Mouse (Mus musculus) myocyte (in vitro differentiated cells): ENCODE results near the gene Chn2. TPM values are rescaled to one million over a fixed set of nuclear protein-coding genes. Genes with fewer than 3 reads are reported as not detected.

Experiments
- H3K27me3 ChIP-seq: one replicate; pipeline ENCODE4 v1.6.1; 2011; ENCODE audit not compliant: control insufficient read depth, insufficient read depth, insufficient read length
- H3K36me3 ChIP-seq: one replicate; pipeline ENCODE4 v1.6.1; 2011; ENCODE audit not compliant: control insufficient read depth, insufficient read depth
- H3K4me2 ChIP-seq: one replicate; pipeline ENCODE4 v1.6.1; 2011; ENCODE audit warnings: low read depth, control low read depth
- H3K4me3 ChIP-seq: one replicate; pipeline ENCODE4 v1.5.1; 2011; ENCODE audit warnings: mild to moderate bottlenecking, control low read depth, moderate library complexity
- H3K79me2 ChIP-seq: one replicate; pipeline ENCODE4 v1.6.1; 2011; ENCODE audit not compliant: control insufficient read depth, insufficient read depth
- H3ac ChIP-seq: one replicate; pipeline ENCODE4 v1.6.1; 2011; ENCODE audit not compliant: control insufficient read depth, insufficient read length
- CEBPB ChIP-seq: IDR thresholded peaks from 2 replicates; pipeline ENCODE4 v1.6.1; 2011; ENCODE audit warnings: mild to moderate bottlenecking, moderate library complexity; ENCODE audit not compliant: poor library complexity, insufficient read depth, severe bottlenecking
- E2F4 ChIP-seq: IDR thresholded peaks from one replicate; pipeline ENCODE4 v1.6.1; 2011; ENCODE audit warnings: mild to moderate bottlenecking, control low read depth, moderate library complexity; ENCODE audit not compliant: insufficient read depth
- MAX ChIP-seq: IDR thresholded peaks from one replicate; pipeline ENCODE4 v1.6.1; 2011; ENCODE audit warnings: low read depth, mild to moderate bottlenecking, control low read depth
- MYOD1 ChIP-seq, 3 experiments: IDR thresholded peaks; one replicate each; pipeline ENCODE4 v1.6.1; 2011; ENCODE audit warnings: control low read depth in 2 of 3, low read depth in 2 of 3, mild to moderate bottlenecking in 2 of 3, moderate library complexity in 1 of 3; ENCODE audit not compliant: insufficient read length in 2 of 3, control insufficient read depth in 1 of 3
- MYOG ChIP-seq, 3 experiments: IDR thresholded peaks; one replicate each; pipeline ENCODE4 v1.6.1; 2011; ENCODE audit warnings: control low read depth in 2 of 3, low read depth in 2 of 3, mild to moderate bottlenecking in 2 of 3; ENCODE audit not compliant: insufficient read length in 2 of 3, control insufficient read depth in 1 of 3, insufficient read depth in 1 of 3
- POLR2A ChIP-seq: IDR thresholded peaks from one replicate; pipeline ENCODE4 v1.6.1; 2011; ENCODE audit warnings: low read depth, mild to moderate bottlenecking, control low read depth, moderate library complexity; ENCODE audit not compliant: insufficient read length
- POLR2AphosphoS2 ChIP-seq: IDR thresholded peaks from one replicate; pipeline ENCODE4 v1.6.1; 2011; ENCODE audit warnings: low read depth, control low read depth; ENCODE audit not compliant: insufficient read length
- REST ChIP-seq: IDR thresholded peaks from one replicate; pipeline ENCODE4 v1.6.1; 2011; ENCODE audit warnings: mild to moderate bottlenecking, control low read depth, moderate library complexity; ENCODE audit not compliant: insufficient read depth, insufficient read length
- SRF ChIP-seq: IDR thresholded peaks from one replicate; pipeline ENCODE4 v1.6.1; 2011; ENCODE audit warnings: low read depth; ENCODE audit not compliant: control insufficient read depth, insufficient read length
- TCF12 ChIP-seq: IDR thresholded peaks from one replicate; pipeline ENCODE4 v1.6.1; 2011; ENCODE audit warnings: mild to moderate bottlenecking, control low read depth; ENCODE audit not compliant: poor library complexity, insufficient read depth, severe bottlenecking
- TCF3 ChIP-seq: IDR thresholded peaks from one replicate; pipeline ENCODE4 v1.6.1; 2011; ENCODE audit warnings: low read depth, control low read depth; ENCODE audit not compliant: insufficient read length
- USF1 ChIP-seq: IDR thresholded peaks from one replicate; pipeline ENCODE4 v1.6.1; 2011; ENCODE audit warnings: low read depth, mild to moderate bottlenecking, control low read depth, moderate library complexity
- polyA plus RNA-seq: library from polyadenylated mRNA; unstranded; fragments of >200 nt; fragmentation: generic; extraction: Trizol; gene quantifications from one replicate; pipeline ENCODE4 v1.2.1, GENCODE M21; 2012; ENCODE audit warnings: missing spikeins

Chn2 gene
- polyA plus RNA-seq, 1 experiment = 6.5 TPM

DNA sequence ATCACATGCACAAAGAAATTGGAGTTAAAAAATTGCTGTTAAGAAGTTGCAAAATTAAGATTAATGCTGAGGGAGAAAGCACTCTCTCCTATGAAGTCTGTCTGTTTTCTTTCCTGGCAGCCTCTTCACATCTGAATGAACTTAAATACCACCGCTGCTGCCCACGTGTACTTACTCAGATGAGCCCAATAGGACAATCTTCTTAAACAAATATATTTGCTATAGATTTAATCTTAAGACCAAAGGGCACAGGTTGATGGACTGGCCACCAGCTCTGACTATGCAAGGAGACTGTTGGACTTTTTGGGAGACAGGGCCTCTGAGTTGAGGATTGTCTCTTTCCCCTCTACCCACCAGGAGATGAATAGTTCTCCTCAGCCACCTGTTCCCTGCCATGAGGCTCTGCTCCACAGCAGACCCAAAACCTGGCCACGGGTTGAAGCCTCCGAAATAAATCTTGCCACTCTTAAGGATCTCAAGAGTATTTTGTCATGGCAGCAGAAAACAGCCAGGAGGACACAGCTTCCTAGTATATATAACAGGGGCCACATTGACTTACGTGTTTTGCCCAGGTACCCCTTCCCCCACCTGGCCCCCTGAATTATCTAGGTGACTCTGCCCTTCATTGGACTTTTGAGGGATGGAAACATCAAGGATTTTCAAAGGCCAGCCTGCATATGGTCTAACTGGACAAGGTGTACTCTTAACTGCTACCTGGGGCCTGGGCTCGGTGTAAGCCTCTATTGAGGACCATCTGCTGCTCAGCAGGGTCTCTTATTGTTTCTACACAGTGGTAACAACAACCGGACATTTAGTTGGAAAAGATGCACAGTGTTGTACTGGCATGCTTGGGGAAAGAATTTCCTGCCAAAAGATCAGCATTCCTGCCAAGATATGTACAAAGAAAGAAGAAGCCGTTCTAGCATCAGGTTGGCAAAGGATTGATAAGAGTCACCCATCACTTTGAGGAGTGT, 6.7 kb downstream of the Chn2 start:
- H3K36me3 ChIP-seq = no peaks in the 10 kb centered on the region
- TF ChIP-seq USF1 (no peak), TCF3 (no peak), POLR2AphosphoS2 (no peak), E2F4 (no peak), MYOD1 (IDR thresholded peaks at IDR 0.05; ENCODE audit: control insufficient read depth in 1 of 3, insufficient read length in 2 of 3, low read depth in 2 of 3) (no peak), MAX (no peak)
- H3K79me2 ChIP-seq = no peaks in the 10 kb centered on the region
- H3K27me3 ChIP-seq = no peaks in the 10 kb centered on the region
- H3K4me2 ChIP-seq = no peak overlapping the region
- no peak overlapping the region for H3ac ChIP-seq
- H3K4me3 ChIP-seq = no peak overlapping the region

DNA sequence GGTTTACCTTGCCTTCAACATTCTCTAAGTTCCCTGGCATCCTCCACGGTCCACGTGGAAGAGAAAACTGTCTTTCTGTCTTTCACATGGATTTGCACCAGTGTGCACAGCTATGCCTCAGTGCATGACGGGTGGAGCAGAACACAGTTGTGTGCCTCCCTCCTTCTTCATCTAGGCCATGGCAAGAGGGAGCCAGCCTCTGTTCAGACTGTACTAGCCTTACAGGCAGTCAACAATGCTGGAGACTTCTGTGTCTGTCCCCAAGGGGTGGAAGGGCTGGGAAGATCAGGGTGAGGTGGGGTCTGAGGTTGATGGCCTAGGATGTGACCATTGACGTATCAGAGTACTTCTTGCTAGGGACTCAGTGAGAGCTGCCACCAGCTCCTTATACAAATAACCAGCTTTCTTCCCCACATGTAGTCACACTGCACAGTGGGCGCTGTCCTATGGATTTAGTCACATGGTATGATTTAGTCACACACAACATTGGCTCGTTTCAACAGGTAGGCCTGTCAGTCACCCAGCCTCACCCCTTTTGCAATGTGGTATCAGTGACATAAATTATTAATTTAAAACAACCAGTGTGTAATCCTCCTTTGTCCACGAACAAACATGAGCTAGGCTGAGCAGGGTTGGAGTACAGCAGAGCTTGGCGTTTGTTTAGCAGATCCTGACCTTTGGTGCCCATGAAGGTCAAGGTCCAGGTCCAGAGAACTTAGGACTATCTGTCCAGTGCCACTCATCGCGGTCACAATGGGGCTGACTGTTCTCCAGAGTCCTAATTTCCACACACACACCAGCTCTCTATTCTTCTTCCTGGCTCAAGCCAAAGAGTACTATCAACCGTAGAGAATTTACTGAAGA, 7.8 kb downstream of the Chn2 start:
- Histone ChIP-seq H3K4me2 (no peak overlapping the region), H3K79me2 (no peaks in the 10 kb centered on the region), H3ac (no peak overlapping the region), H3K27me3 (no peaks in the 10 kb centered on the region), H3K4me3 (no peak overlapping the region), H3K36me3 (no peaks in the 10 kb centered on the region)
- TF ChIP-seq SRF = no peak
- no peak for TF ChIP-seq E2F4
- no peak for TF ChIP-seq POLR2AphosphoS2
- TF ChIP-seq POLR2A = no peak
- TF ChIP-seq USF1 = no peak
- TF ChIP-seq MAX = no peak
- TF ChIP-seq MYOG (IDR thresholded peaks at IDR 0.05; ENCODE audit: control insufficient read depth in 1 of 3, insufficient read depth in 1 of 3, insufficient read length in 2 of 3, low read depth in 2 of 3) = no peak
- TF ChIP-seq TCF3 = no peak
- TF ChIP-seq CEBPB = no peak
- TF ChIP-seq REST = no peak
- TF ChIP-seq TCF12 = no peak

DNA sequence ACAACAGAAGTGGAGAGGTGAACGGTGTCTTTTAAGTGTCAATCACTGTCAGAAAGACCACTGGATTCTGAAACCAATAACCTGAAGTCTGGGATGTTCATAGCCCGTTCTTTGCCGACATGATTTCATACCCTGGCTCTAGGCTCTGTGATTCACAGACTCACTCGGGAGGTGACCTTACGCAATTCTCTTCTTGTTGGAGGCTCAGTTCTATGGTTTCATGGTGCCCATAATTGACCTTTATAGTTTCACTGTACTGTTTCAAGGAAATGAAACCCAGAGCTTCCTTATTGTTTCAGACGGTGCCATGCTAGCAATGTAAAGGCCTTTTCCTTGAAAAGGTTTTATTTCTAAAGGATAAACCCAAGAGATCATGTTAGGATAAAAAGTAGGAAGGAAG, 9.4 kb downstream of the Chn2 start:
- no peaks in the 10 kb centered on the region for H3K36me3 ChIP-seq
- no peak for TF ChIP-seq TCF3
- no peak for TF ChIP-seq POLR2A
- TF ChIP-seq MYOG (IDR thresholded peaks at IDR 0.05; ENCODE audit: control insufficient read depth in 1 of 3, insufficient read depth in 1 of 3, insufficient read length in 2 of 3, low read depth in 2 of 3) = no peak
- TF ChIP-seq REST = no peak
- TF ChIP-seq CEBPB = no peak
- no peak for TF ChIP-seq E2F4
- no peak for TF ChIP-seq USF1
- TF ChIP-seq TCF12 = no peak
- TF ChIP-seq SRF = no peak
- no peak for TF ChIP-seq POLR2AphosphoS2
- TF ChIP-seq MYOD1 (IDR thresholded peaks at IDR 0.05; ENCODE audit: control insufficient read depth in 1 of 3, insufficient read length in 2 of 3, low read depth in 2 of 3) = no peak
- TF ChIP-seq MAX = no peak

DNA sequence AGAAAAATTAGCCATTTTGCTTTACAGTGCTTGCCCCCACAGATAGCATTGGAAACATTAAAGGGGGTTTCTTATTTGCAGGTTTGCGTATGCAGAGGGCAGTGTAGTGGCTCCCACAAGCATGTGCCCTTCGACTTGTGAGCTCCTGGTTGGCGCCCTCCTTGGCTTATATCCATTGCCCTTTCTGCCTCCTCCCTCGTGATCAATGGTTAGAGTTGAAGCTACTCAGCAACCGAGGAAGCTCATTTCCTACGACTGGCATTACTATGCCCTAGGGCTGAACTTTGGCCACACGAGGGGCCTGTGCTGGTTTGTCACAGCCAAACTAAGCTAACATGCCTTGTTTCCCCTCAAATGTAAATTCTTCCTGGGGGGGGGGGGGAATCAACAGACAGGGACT, 11.8 kb downstream of the Chn2 start:
- TF ChIP-seq E2F4 (no peak), POLR2A (no peak), MYOG (IDR thresholded peaks at IDR 0.05; ENCODE audit: control insufficient read depth in 1 of 3, insufficient read depth in 1 of 3, insufficient read length in 2 of 3, low read depth in 2 of 3) (no peak), REST (no peak), TCF3 (no peak), MAX (no peak)

More for the DNA sequence above, 9.4 kb downstream of the Chn2 start:
- H3K4me3 ChIP-seq = no peak overlapping the region
- H3K27me3 ChIP-seq = no peaks in the 10 kb centered on the region
- no peak overlapping the region for H3ac ChIP-seq
- no peaks in the 10 kb centered on the region for H3K79me2 ChIP-seq
- no peak overlapping the region for H3K4me2 ChIP-seq

More for the DNA sequence above, 11.8 kb downstream of the Chn2 start:
- Histone ChIP-seq H3K4me2 (no peak overlapping the region), H3K27me3 (no peaks in the 10 kb centered on the region), H3ac (no peak overlapping the region), H3K36me3 (no peaks in the 10 kb centered on the region), H3K4me3 (no peak overlapping the region), H3K79me2 (no peaks in the 10 kb centered on the region)
